Mouse (Mus musculus) kidney, adult 8-10 months (tissue): Measurements from ENCODE around the gene Pde4b.

Experiments
- DNase-seq, 2 experiments: peaks; one replicate each; pipeline ENCODE4 v3.0.0; 2022

The Pde4b gene

GRCm38 (mm10) chr4:102297558-102297957, 210.2 kb downstream of the Pde4b start:
- no peak for DNase-seq

GRCm38 (mm10) chr4:102302568-102302967, 215.2 kb downstream of the Pde4b start:
- DNase-seq = no peak

- no peak for DNase-seq
Observed at GRCm38 (mm10) chr4:102307661-102308297, 220.4 kb downstream of the Pde4b start.

- DNase-seq = no peak
Observed at GRCm38 (mm10) chr4:102310630-102311029, 223.3 kb downstream of the Pde4b start.

GRCm38 (mm10) chr4:102316011-102316410, 228.7 kb downstream of the Pde4b start:
- peak; percentile 78 for DNase-seq

GRCm38 (mm10) chr4:102316699-102317285, 229.4 kb downstream of the Pde4b start:
- peak in 1 of 2 experiments; percentile 6 for DNase-seq

GRCm38 (mm10) chr4:102318596-102318995, 231.3 kb downstream of the Pde4b start:
- no peak for DNase-seq

GRCm38 (mm10) chr4:102321340-102321739, 234.0 kb downstream of the Pde4b start:
- DNase-seq = no peak

- DNase-seq = peak; percentile 13 to 64
Observed at GRCm38 (mm10) chr4:102332386-102332785, 245.0 kb downstream of the Pde4b start.

GRCm38 (mm10) chr4:102332885-102333284, 245.5 kb downstream of the Pde4b start:
- no peak for DNase-seq

- no peak for DNase-seq
Observed at GRCm38 (mm10) chr4:102346911-102347492, 259.7 kb downstream of the Pde4b start.

GRCm38 (mm10) chr4:102351476-102352475, 264.4 kb downstream of the Pde4b start:
- DNase-seq = no peak

GRCm38 (mm10) chr4:102353641-102354403, 266.5 kb downstream of the Pde4b start:
- no peak for DNase-seq

GRCm38 (mm10) chr4:102368105-102368735, 280.9 kb downstream of the Pde4b start:
- DNase-seq = peak in 1 of 2 experiments; percentile 16

GRCm38 (mm10) chr4:102374614-102375013, 287.3 kb downstream of the Pde4b start:
- DNase-seq = no peak

GRCm38 (mm10) chr4:102382763-102383505, 295.6 kb downstream of the Pde4b start:
- DNase-seq = no peak

GRCm38 (mm10) chr4:102393605-102394004, 306.3 kb downstream of the Pde4b start:
- no peak for DNase-seq

- no peak for DNase-seq
Observed at GRCm38 (mm10) chr4:102397334-102397733, 310.0 kb downstream of the Pde4b start.

- DNase-seq = no peak
Observed at GRCm38 (mm10) chr4:102398512-102398911, 311.2 kb downstream of the Pde4b start.

GRCm38 (mm10) chr4:102406848-102407247, 319.5 kb downstream of the Pde4b start:
- no peak for DNase-seq

- no peak for DNase-seq
Observed at GRCm38 (mm10) chr4:102408132-102408531, 320.8 kb downstream of the Pde4b start.
